Mouse (Mus musculus): ENCODE measurements at regions not wholly inside any gene's neighbourhood (a gene's known extent, or its start where the extent isn't known, plus 50 kb on each side); places are given as distances from the start of the nearest gene placed in this dataset.

DNA sequence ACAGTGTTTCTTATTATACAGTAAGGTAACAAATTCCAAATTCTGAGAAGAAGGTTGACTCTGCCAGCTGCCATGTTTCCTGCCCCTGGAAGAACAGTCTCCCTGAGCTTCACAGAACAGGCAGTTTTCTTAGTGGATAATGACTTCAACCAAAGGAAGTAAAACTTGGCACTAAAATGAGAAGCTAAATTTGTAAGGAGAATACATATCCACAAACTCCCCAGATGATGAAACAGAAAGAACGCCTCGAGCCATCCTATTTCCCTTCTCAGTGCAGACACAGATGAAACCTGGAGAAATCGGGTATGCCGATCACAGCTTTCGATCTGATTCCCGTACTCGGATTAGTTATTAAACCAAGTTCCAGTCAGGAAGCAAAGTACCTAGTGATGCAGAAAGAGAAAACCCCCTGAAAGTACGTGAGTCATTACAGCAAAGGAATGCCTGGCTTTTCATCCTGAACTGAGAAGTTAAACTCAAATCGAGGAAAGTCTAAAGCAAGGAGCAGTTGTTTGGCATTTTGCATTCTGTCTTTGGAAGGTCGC is 143.7 kb downstream of the Nsun3 start:
- TF ChIP-seq POLR2A (IDR thresholded peaks at IDR 0.05; ENCODE audit: extremely low read depth, insufficient read depth, low read length) = no peak
- no peak for TF ChIP-seq CTCF (IDR thresholded peaks at IDR 0.05; ENCODE audit: extremely low read depth, insufficient read depth, low read length)

All from cortical plate, adult 2 months (tissue).